Mouse (Mus musculus) myocyte (in vitro differentiated cells): ENCODE results near the gene Lsmem1. TPM values are rescaled to one million over a fixed set of nuclear protein-coding genes. Genes with fewer than 3 reads are reported as not detected.
A peak's percentile ranks its signal among the peaks of the same experiment; 100 is the strongest.

Experiments used
- H3K27me3 ChIP-seq: one replicate; pipeline ENCODE4 v1.6.1; 2011; ENCODE audit not compliant: control insufficient read depth, insufficient read depth, insufficient read length
- H3K36me3 ChIP-seq: one replicate; pipeline ENCODE4 v1.6.1; 2011; ENCODE audit not compliant: control insufficient read depth, insufficient read depth
- H3K4me2 ChIP-seq: one replicate; pipeline ENCODE4 v1.6.1; 2011; ENCODE audit warnings: low read depth, control low read depth
- H3K4me3 ChIP-seq: one replicate; pipeline ENCODE4 v1.5.1; 2011; ENCODE audit warnings: mild to moderate bottlenecking, control low read depth, moderate library complexity
- H3K79me2 ChIP-seq: one replicate; pipeline ENCODE4 v1.6.1; 2011; ENCODE audit not compliant: control insufficient read depth, insufficient read depth
- H3ac ChIP-seq: one replicate; pipeline ENCODE4 v1.6.1; 2011; ENCODE audit not compliant: control insufficient read depth, insufficient read length
- CEBPB ChIP-seq: IDR thresholded peaks from 2 replicates; pipeline ENCODE4 v1.6.1; 2011; ENCODE audit warnings: mild to moderate bottlenecking, moderate library complexity; ENCODE audit not compliant: poor library complexity, insufficient read depth, severe bottlenecking
- E2F4 ChIP-seq: IDR thresholded peaks from one replicate; pipeline ENCODE4 v1.6.1; 2011; ENCODE audit warnings: mild to moderate bottlenecking, control low read depth, moderate library complexity; ENCODE audit not compliant: insufficient read depth
- MAX ChIP-seq: IDR thresholded peaks from one replicate; pipeline ENCODE4 v1.6.1; 2011; ENCODE audit warnings: low read depth, mild to moderate bottlenecking, control low read depth
- MYOD1 ChIP-seq, 3 experiments: IDR thresholded peaks; one replicate each; pipeline ENCODE4 v1.6.1; 2011; ENCODE audit warnings: control low read depth in 2 of 3, low read depth in 2 of 3, mild to moderate bottlenecking in 2 of 3, moderate library complexity in 1 of 3; ENCODE audit not compliant: insufficient read length in 2 of 3, control insufficient read depth in 1 of 3
- MYOG ChIP-seq, 3 experiments: IDR thresholded peaks; one replicate each; pipeline ENCODE4 v1.6.1; 2011; ENCODE audit warnings: control low read depth in 2 of 3, low read depth in 2 of 3, mild to moderate bottlenecking in 2 of 3; ENCODE audit not compliant: insufficient read length in 2 of 3, control insufficient read depth in 1 of 3, insufficient read depth in 1 of 3
- POLR2A ChIP-seq: IDR thresholded peaks from one replicate; pipeline ENCODE4 v1.6.1; 2011; ENCODE audit warnings: low read depth, mild to moderate bottlenecking, control low read depth, moderate library complexity; ENCODE audit not compliant: insufficient read length
- POLR2AphosphoS2 ChIP-seq: IDR thresholded peaks from one replicate; pipeline ENCODE4 v1.6.1; 2011; ENCODE audit warnings: low read depth, control low read depth; ENCODE audit not compliant: insufficient read length
- REST ChIP-seq: IDR thresholded peaks from one replicate; pipeline ENCODE4 v1.6.1; 2011; ENCODE audit warnings: mild to moderate bottlenecking, control low read depth, moderate library complexity; ENCODE audit not compliant: insufficient read depth, insufficient read length
- SRF ChIP-seq: IDR thresholded peaks from one replicate; pipeline ENCODE4 v1.6.1; 2011; ENCODE audit warnings: low read depth; ENCODE audit not compliant: control insufficient read depth, insufficient read length
- TCF12 ChIP-seq: IDR thresholded peaks from one replicate; pipeline ENCODE4 v1.6.1; 2011; ENCODE audit warnings: mild to moderate bottlenecking, control low read depth; ENCODE audit not compliant: poor library complexity, insufficient read depth, severe bottlenecking
- TCF3 ChIP-seq: IDR thresholded peaks from one replicate; pipeline ENCODE4 v1.6.1; 2011; ENCODE audit warnings: low read depth, control low read depth; ENCODE audit not compliant: insufficient read length
- USF1 ChIP-seq: IDR thresholded peaks from one replicate; pipeline ENCODE4 v1.6.1; 2011; ENCODE audit warnings: low read depth, mild to moderate bottlenecking, control low read depth, moderate library complexity
- polyA plus RNA-seq: library from polyadenylated mRNA; unstranded; fragments of >200 nt; fragmentation: generic; extraction: Trizol; gene quantifications from one replicate; pipeline ENCODE4 v1.2.1, GENCODE M21; 2012; ENCODE audit warnings: missing spikeins

Gene Lsmem1
- polyA plus RNA-seq, 1 experiment = 0.22 TPM

GRCm38 (mm10) chr12:40231632-40232031, 32.3 kb upstream of the Lsmem1 start:
- Histone ChIP-seq H3ac (no peak overlapping the region), H3K79me2 (no peaks in the 10 kb centered on the region), H3K4me3 (no peak overlapping the region), H3K4me2 (no peak overlapping the region), H3K36me3 (no peaks in the 10 kb centered on the region), H3K27me3 (no peaks in the 10 kb centered on the region)
- TF ChIP-seq POLR2A = no peak
- no peak for TF ChIP-seq MAX
- TF ChIP-seq TCF3 = no peak
- no peak for TF ChIP-seq MYOD1 (IDR thresholded peaks at IDR 0.05; ENCODE audit: control insufficient read depth in 1 of 3, insufficient read length in 2 of 3, low read depth in 2 of 3)
- TF ChIP-seq TCF12 = no peak
- no peak for TF ChIP-seq CEBPB
- no peak for TF ChIP-seq E2F4
- no peak for TF ChIP-seq MYOG (IDR thresholded peaks at IDR 0.05; ENCODE audit: control insufficient read depth in 1 of 3, insufficient read depth in 1 of 3, insufficient read length in 2 of 3, low read depth in 2 of 3)
- TF ChIP-seq SRF = no peak
- TF ChIP-seq REST = no peak
- TF ChIP-seq USF1 = no peak
- TF ChIP-seq POLR2AphosphoS2 = no peak

GRCm38 (mm10) chr12:40224171-40224880, 25.0 kb upstream of the Lsmem1 start:
- no peaks in the 10 kb centered on the region for H3K27me3 ChIP-seq
- no peak overlapping the region for H3ac ChIP-seq
- TF ChIP-seq REST (no peak), MAX (no peak)
- peak overlapping the region; percentile 83 for H3K4me2 ChIP-seq
- H3K4me3 ChIP-seq = peak overlapping the region; percentile 85
- no peaks in the 10 kb centered on the region for H3K36me3 ChIP-seq
- H3K79me2 ChIP-seq = peaks cover 30% of the 10 kb centered on the region

- Histone ChIP-seq H3K36me3 (no peaks in the 10 kb centered on the region), H3K4me2 (peak overlapping the region; percentile 83), H3K27me3 (no peaks in the 10 kb centered on the region), H3K4me3 (peak overlapping the region; percentile 85), H3ac (no peak overlapping the region), H3K79me2 (peaks cover 36% of the 10 kb centered on the region)
- TF ChIP-seq TCF12 = no peak
- peak; percentile 38; the same call in 1 of the 2 replicates for TF ChIP-seq CEBPB
Observed at GRCm38 (mm10) chr12:40223676-40224075, 24.4 kb upstream of the Lsmem1 start.

GRCm38 (mm10) chr12:40223082-40223619, 23.9 kb upstream of the Lsmem1 start:
- H3K79me2 ChIP-seq = peaks cover 41% of the 10 kb centered on the region
- TF ChIP-seq POLR2A = peak; percentile 92
- TF ChIP-seq USF1 = no peak
- no peak for TF ChIP-seq MAX
- no peak for TF ChIP-seq MYOD1 (IDR thresholded peaks at IDR 0.05; ENCODE audit: control insufficient read depth in 1 of 3, insufficient read length in 2 of 3, low read depth in 2 of 3)
- TF ChIP-seq POLR2AphosphoS2 = peak; percentile 99
- peak; percentile 79 for TF ChIP-seq SRF
- peak; percentile 37 for TF ChIP-seq E2F4
- no peak for TF ChIP-seq REST
- no peak for TF ChIP-seq TCF12
- peak in 1 of 3 experiments; percentile 3 for TF ChIP-seq MYOG (IDR thresholded peaks at IDR 0.05; ENCODE audit: control insufficient read depth in 1 of 3, insufficient read depth in 1 of 3, insufficient read length in 2 of 3, low read depth in 2 of 3)
- TF ChIP-seq TCF3 = no peak
- TF ChIP-seq CEBPB = no peak
- H3K4me3 ChIP-seq = peak overlapping the region; percentile 85
- peak overlapping the region; percentile 56 for H3ac ChIP-seq
- no peaks in the 10 kb centered on the region for H3K27me3 ChIP-seq
- H3K4me2 ChIP-seq = peak overlapping the region; percentile 83
- H3K36me3 ChIP-seq = no peaks in the 10 kb centered on the region

- Histone ChIP-seq H3K79me2 (peaks cover 48% of the 10 kb centered on the region), H3K4me3 (peak overlapping the region; percentile 85), H3K36me3 (no peaks in the 10 kb centered on the region), H3K4me2 (peak overlapping the region; percentile 91), H3K27me3 (no peaks in the 10 kb centered on the region), H3ac (peak overlapping the region; percentile 56)
- TF ChIP-seq TCF12 (no peak), TCF3 (no peak), POLR2A (peak; percentile 42), REST (no peak), MYOD1 (IDR thresholded peaks at IDR 0.05; ENCODE audit: control insufficient read depth in 1 of 3, insufficient read length in 2 of 3, low read depth in 2 of 3) (peak in 1 of 3 experiments; percentile 60), SRF (no peak), CEBPB (no peak), MYOG (IDR thresholded peaks at IDR 0.05; ENCODE audit: control insufficient read depth in 1 of 3, insufficient read depth in 1 of 3, insufficient read length in 2 of 3, low read depth in 2 of 3) (peak in 1 of 3 experiments; percentile 29), POLR2AphosphoS2 (peak; percentile 57), E2F4 (no peak), USF1 (no peak), MAX (peak; percentile 16)
Observed at GRCm38 (mm10) chr12:40222251-40223081, 23.2 kb upstream of the Lsmem1 start.
